ENCODE assay signal across 16 mouse cellular contexts in genomic region chr17:71993011-71993410, GRCm38 (mm10).
"Had no signal": no experiment of that assay in that cellular context is flagged by ENCODE, and none has a peak within 500 bp of the region (broad histone marks: within the 10 kb centered on the region; RNA-seq: fewer than 3 reads in every experiment).

No protein-coding gene starts in this region.

- H3K4me2 ChIP-seq: neural tube, embryonic 13.5 days; neural tube, embryonic 15.5 days; stomach, embryonic 15.5 days had no signal

- H3K9ac ChIP-seq: neural tube, embryonic 13.5 days; neural tube, embryonic 15.5 days; stomach, embryonic 15.5 days had no signal

- H3K36me3 ChIP-seq: neural tube, embryonic 13.5 days; neural tube, embryonic 15.5 days; stomach, embryonic 15.5 days had no signal

- DNase-seq: retina, postnatal 1 day; right cerebral cortex, adult 18-20 months; right cerebral cortex, postnatal 14 days; right cerebral cortex, postnatal 25 days; right cerebral cortex, postnatal 4 days; spleen, adult 18-20 months; thymus, adult 18-20 months; thymus, adult 2 months; thymus, postnatal 14 days; thymus, postnatal 25 days; thymus, postnatal 36 days; thymus, postnatal 4 days had no signal

- H3K4me3 ChIP-seq: neural tube, embryonic 13.5 days; neural tube, embryonic 15.5 days; stomach, embryonic 15.5 days had no signal

- H3K27me3 ChIP-seq: neural tube, embryonic 13.5 days; neural tube, embryonic 15.5 days; stomach, embryonic 15.5 days had no signal

- H3K4me1 ChIP-seq: stomach, embryonic 15.5 days had no signal

- H3K9me3 ChIP-seq: neural tube, embryonic 13.5 days; neural tube, embryonic 15.5 days; stomach, embryonic 15.5 days had no signal

- H3K27ac ChIP-seq: neural tube, embryonic 13.5 days; neural tube, embryonic 15.5 days; stomach, embryonic 15.5 days; stomach, postnatal 0 days had no signal
